ENCODE assay signal across 8 mouse cellular contexts in the genomic region with DNA sequence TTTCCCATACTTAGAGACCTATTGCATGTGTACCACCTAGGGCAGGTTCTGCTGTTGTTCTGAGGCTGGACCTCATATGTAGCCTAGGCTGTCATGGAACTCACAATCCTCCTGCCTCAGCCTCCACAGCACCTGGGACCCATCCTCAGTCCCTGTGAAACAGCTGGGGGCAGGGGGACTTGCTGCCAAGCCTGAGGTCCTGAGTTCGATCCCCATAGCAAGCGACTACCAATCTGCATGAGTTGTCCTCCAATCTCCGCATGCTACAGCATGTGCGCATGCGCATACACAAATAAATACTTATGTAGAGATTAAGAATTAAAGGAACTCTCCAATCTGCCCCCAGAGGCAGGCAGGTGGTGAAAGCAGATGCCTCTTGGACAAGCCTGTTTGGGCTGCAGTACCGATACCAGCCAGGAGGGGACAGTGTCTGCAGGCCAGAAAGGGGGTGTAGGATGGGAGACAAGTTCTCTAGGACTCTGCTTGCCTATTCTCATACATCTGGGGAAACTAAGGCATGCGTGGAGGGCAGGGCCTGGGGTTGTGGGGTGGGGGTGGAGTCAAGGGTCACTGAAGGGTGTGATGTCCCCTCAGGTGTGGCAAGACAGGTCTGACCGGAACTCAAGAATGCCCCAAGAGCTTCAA. TPM values are rescaled to one million over a fixed set of nuclear protein-coding genes. Genes with fewer than 3 reads are reported as not detected.
DNase-seq lines count a peak whose midpoint lies in the region; ATAC-seq and TF ChIP-seq lines count a peak whose summit lies in the region.
"Had no signal": no experiment of that assay in that cellular context is flagged by ENCODE, and none has a peak within 500 bp of the region (broad histone marks: within the 10 kb centered on the region; RNA-seq: fewer than 3 reads in every experiment).

No protein-coding gene starts in this region.

- peak; percentile 86 to 100 (median 87) for TF ChIP-seq CTCF in MEL (IDR thresholded peaks at IDR 0.05 in 2 of 3, conservative IDR thresholded peaks at IDR 0.05 in 1 of 3; ENCODE audit: control insufficient read depth in 1 of 3, insufficient read depth in 1 of 3, low read depth in 2 of 3, low read length in 3 of 3, poor library complexity in 1 of 3, severe bottlenecking in 1 of 3)
- TF ChIP-seq CTCF in cerebellum, adult 2 months (IDR thresholded peaks at IDR 0.05; ENCODE audit: borderline replicate concordance, insufficient read depth, low read depth, low read length), result peak; percentile 75

- H3K79me2 ChIP-seq in MEL (ENCODE audit: control insufficient read depth, insufficient read depth, low read length, poor library complexity), result no peaks in the 10 kb centered on the region

- H3K27ac ChIP-seq in MEL (ENCODE audit: control insufficient read depth, low read depth, low read length), result no peak overlapping the region
- H3K27ac ChIP-seq in cerebellum, adult 2 months (ENCODE audit: insufficient read depth, low read length), result no peak overlapping the region
- peak overlapping the region; percentile 46 for H3K27ac ChIP-seq in kidney, embryonic 15.5 days

- WGBS in cerebellum, adult 2 months, result 64% methylated on average over 8 of the region's 8 CpGs
- WGBS in kidney, embryonic 15.5 days, result 59% methylated on average over 8 of the region's 8 CpGs

- peaks cover 0 to 16% of the 10 kb centered on the region in 2 experiments; a peak in 2 of 4 replicates for H3K36me3 ChIP-seq in MEL (ENCODE audit: control insufficient read depth in 1 of 2, insufficient read depth in 2 of 2, low read length in 2 of 2)
- H3K36me3 ChIP-seq in kidney, embryonic 15.5 days, result no peaks in the 10 kb centered on the region

- TF ChIP-seq RAD21 in MEL (IDR thresholded peaks at IDR 0.05; ENCODE audit: low read depth, low read length), result peak; percentile 54

- intact Hi-C loops in left cerebral cortex, postnatal 4 days (cut with DNase I), result loop anchor here (5.0 to 10.0 kb wide), 2 partner anchors 65 to 167 kb away; a partner anchor contains a TSS
- intact Hi-C loops in left cerebral cortex, postnatal 25 days (cut with DNase I), result loop anchor here (5.0 kb wide), 2 partner anchors 55 to 160 kb away; a partner anchor contains a TSS

- no peaks in the 10 kb centered on the region for H3K27me3 ChIP-seq in MEL (ENCODE audit: control insufficient read depth in 1 of 2, insufficient read depth in 2 of 2, low read length in 2 of 2)
- no peaks in the 10 kb centered on the region for H3K27me3 ChIP-seq in cerebellum, adult 2 months (ENCODE audit: control insufficient read depth, insufficient read depth, low read length)
- H3K27me3 ChIP-seq in kidney, embryonic 15.5 days, result peaks cover 52% of the 10 kb centered on the region

- peaks cover 9 to 21% of the 10 kb centered on the region in 2 experiments for H3K4me1 ChIP-seq in MEL (ENCODE audit: control insufficient read depth in 1 of 2, insufficient read depth in 2 of 2, low read length in 2 of 2)
- H3K4me1 ChIP-seq in cerebellum, adult 2 months (ENCODE audit: control insufficient read depth, insufficient read depth, low read length), result no peaks in the 10 kb centered on the region; the same call in 1 of the 2 replicates
- H3K4me1 ChIP-seq in kidney, embryonic 15.5 days, result peaks cover 72% of the 10 kb centered on the region

- no peak for TF ChIP-seq EP300 in MEL (IDR thresholded peaks at IDR 0.05; ENCODE audit: low read depth in 1 of 2, low read length in 2 of 2)

- peak; percentile 58 for DNase-seq in left cerebral cortex, postnatal 4 days
- DNase-seq in left cerebral cortex, postnatal 25 days (ENCODE audit: low spot score in 2 of 2), result no peak
- DNase-seq in MEL (ENCODE audit: low read depth, low spot score), result peak; percentile 83
- DNase-seq in cerebellum, adult 2 months, result no peak
- DNase-seq in retina, embryonic 14.5 days (ENCODE audit: low spot score), result peak; percentile 69
- DNase-seq in frontal cortex, postnatal 36 days (ENCODE audit: low spot score in 2 of 2), result no peak

- no peak for ATAC-seq in kidney, embryonic 15.5 days (replicated peaks; ENCODE audit: low FRiP score)

- no peak overlapping the region for H3K9ac ChIP-seq in MEL (ENCODE audit: control insufficient read depth, low read depth, low read length, poor library complexity, severe bottlenecking)
- H3K9ac ChIP-seq in kidney, embryonic 15.5 days, result no peak overlapping the region

- peak overlapping the region; percentile 26; the same call in 1 of the 2 replicates for H3K4me2 ChIP-seq in kidney, embryonic 15.5 days

- no peak for TF ChIP-seq POLR2A in MEL (IDR thresholded peaks at IDR 0.05; ENCODE audit: control insufficient read depth in 1 of 2, insufficient read depth in 1 of 2, low read depth in 1 of 2, low read length in 2 of 2, poor library complexity in 1 of 2)
- no peak for TF ChIP-seq POLR2A in cerebellum, adult 2 months (IDR thresholded peaks at IDR 0.05; ENCODE audit: borderline replicate concordance, insufficient read depth, low read length)

- H3K9me3 ChIP-seq in MEL (replicated peaks; ENCODE audit: insufficient read depth, low read length), result no peaks in the 10 kb centered on the region
- H3K9me3 ChIP-seq in kidney, embryonic 15.5 days (replicated peaks), result no peaks in the 10 kb centered on the region

- no peak overlapping the region for H3K4me3 ChIP-seq in MEL (ENCODE audit: control insufficient read depth in 1 of 2, insufficient read depth in 1 of 2, low read depth in 2 of 2, low read length in 2 of 2)
- no peak overlapping the region for H3K4me3 ChIP-seq in cerebellum, adult 2 months (replicated peaks; ENCODE audit: insufficient read depth, low read depth, low read length)
- H3K4me3 ChIP-seq in kidney, embryonic 15.5 days (replicated peaks), result no peak overlapping the region

TF ChIP-seq in MEL, 35 proteins besides CTCF, POLR2A, EP300 and RAD21:
- peak; percentile 25; the same call in 1 of the 2 replicates for TF ChIP-seq TAL1 (IDR thresholded peaks at IDR 0.05; ENCODE audit: low read length)
- TF ChIP-seq HCFC1 (IDR thresholded peaks at IDR 0.05; ENCODE audit: low read depth, low read length), result no peak
- TF ChIP-seq SMC3 (IDR thresholded peaks at IDR 0.05; ENCODE audit: low read depth, low read length), result peak; percentile 57
- no peak for TF ChIP-seq USF1 (IDR thresholded peaks at IDR 0.05; ENCODE audit: low read depth, low read length)
- TF ChIP-seq NELFE (IDR thresholded peaks at IDR 0.05; ENCODE audit: low read depth, low read length), result no peak
- TF ChIP-seq RCOR1 (IDR thresholded peaks at IDR 0.05; ENCODE audit: low read depth, low read length), result peak; percentile 38; the same call in 1 of the 2 replicates
- TF ChIP-seq ZC3H11A (IDR thresholded peaks at IDR 0.05; ENCODE audit: low read depth, low read length), result peak; percentile 14; the same call in 1 of the 2 replicates
- TF ChIP-seq NRF1 (IDR thresholded peaks at IDR 0.05; ENCODE audit: insufficient read depth, low read depth, low read length, poor library complexity, severe bottlenecking), result peak; percentile 47; the same call in 1 of the 2 replicates
- TF ChIP-seq MYC (IDR thresholded peaks at IDR 0.05; ENCODE audit: low read depth, low read length), result no peak
- no peak for TF ChIP-seq TBP (IDR thresholded peaks at IDR 0.05; ENCODE audit: low read depth, low read length)
- TF ChIP-seq ZKSCAN1 (IDR thresholded peaks at IDR 0.05; ENCODE audit: low read depth, low read length), result no peak
TF ChIP-seq in MEL: peak in this region for 5.

RNA-seq across cellular contexts. Expression of a gene that starts 3.7 kb away (rescaled TPM):
- 1 to 10 TPM; 5.4 to 6.1 TPM for total RNA-seq in left cerebral cortex, postnatal 4 days (2021)
- total RNA-seq in left cerebral cortex, postnatal 25 days (2021), result under 1 TPM; 0.23 to 0.30 TPM
- 2.5 and 2.9 TPM in 2 replicates for total RNA-seq in MEL (2012; rRNA removed)
- 1 to 10 TPM in 1 of 2 experiments, not detected in 1; 4.9 TPM for polyA plus RNA-seq in MEL (2012; ENCODE audit: insufficient read depth in 1 of 2, insufficient read length in 2 of 2, low read depth in 1 of 2, low replicate concordance in 2 of 2, missing spikeins in 1 of 2)
- 0.51 and 1.2 TPM in 2 replicates for polyA plus RNA-seq in cerebellum, adult 2 months (2012; rRNA removed)
- 15.9 and 18.1 TPM in 2 replicates for polyA plus RNA-seq in kidney, embryonic 15.5 days (2015; fragmentation: Nextera tagmentation; extraction: Ambion mirVana)
- total RNA-seq: gastrocnemius, postnatal 36 days had no signal

RNA-seq across cellular contexts. Expression of a gene that starts 5.1 kb away (rescaled TPM):
- total RNA-seq in left cerebral cortex, postnatal 4 days (2021), result 100 to 1,000 TPM; 295 to 304 TPM
- total RNA-seq in left cerebral cortex, postnatal 25 days (2021), result 100 to 1,000 TPM; 402 to 420 TPM
- 14.1 and 14.4 TPM in 2 replicates for total RNA-seq in MEL (2012; rRNA removed)
- polyA plus RNA-seq in MEL (2012; ENCODE audit: insufficient read depth in 1 of 2, insufficient read length in 2 of 2, low read depth in 1 of 2, low replicate concordance in 2 of 2, missing spikeins in 1 of 2), result 10 to 100 TPM in 1 of 2 experiments, not detected in 1; 40.5 TPM
- 288 and 314 TPM in 2 replicates for polyA plus RNA-seq in cerebellum, adult 2 months (2012; rRNA removed)
- 51.0 and 61.3 TPM in 2 replicates for polyA plus RNA-seq in kidney, embryonic 15.5 days (2015; fragmentation: Nextera tagmentation; extraction: Ambion mirVana)

RNA-seq across cellular contexts. Expression of a gene that starts 20.9 kb away (rescaled TPM):
- total RNA-seq in left cerebral cortex, postnatal 4 days (2021), result 10 to 100 TPM; 22.6 to 28.2 TPM
- total RNA-seq in left cerebral cortex, postnatal 25 days (2021), result 10 to 100 TPM; 38.6 to 40.0 TPM
- 68.9 and 81.3 TPM in 2 replicates for total RNA-seq in MEL (2012; rRNA removed)
- polyA plus RNA-seq in MEL (2012; ENCODE audit: insufficient read depth in 1 of 2, insufficient read length in 2 of 2, low read depth in 1 of 2, low replicate concordance in 2 of 2, missing spikeins in 1 of 2), result 10 to 100 TPM in 1 of 2 experiments, not detected in 1; 73.2 TPM
- 61.8 and 63.9 TPM in 2 replicates for polyA plus RNA-seq in cerebellum, adult 2 months (2012; rRNA removed)
- polyA plus RNA-seq in kidney, embryonic 15.5 days (2015; fragmentation: Nextera tagmentation; extraction: Ambion mirVana), result 59.7 and 63.4 TPM in 2 replicates

RNA-seq across cellular contexts. Expression of a gene that starts 20.9 kb away (rescaled TPM):
- total RNA-seq in left cerebral cortex, postnatal 4 days (2021), result 10 to 100 TPM; 41.9 to 50.6 TPM
- total RNA-seq in left cerebral cortex, postnatal 25 days (2021), result 10 to 100 TPM; 42.5 to 47.3 TPM
- total RNA-seq in MEL (2012; rRNA removed), result 137 and 150 TPM in 2 replicates
- 100 to 1,000 TPM; 157 to 421 TPM for polyA plus RNA-seq in MEL (2012; ENCODE audit: insufficient read depth in 1 of 2, insufficient read length in 2 of 2, low read depth in 1 of 2, low replicate concordance in 2 of 2, missing spikeins in 1 of 2)
- polyA plus RNA-seq in cerebellum, adult 2 months (2012; rRNA removed), result 81.4 and 84.9 TPM in 2 replicates
- 230 and 244 TPM in 2 replicates for polyA plus RNA-seq in kidney, embryonic 15.5 days (2015; fragmentation: Nextera tagmentation; extraction: Ambion mirVana)

RNA-seq across cellular contexts. Expression of a gene that starts 33.3 kb away (rescaled TPM):
- total RNA-seq in left cerebral cortex, postnatal 4 days (2021), result 10 to 100 TPM; 26.5 to 26.9 TPM
- total RNA-seq in left cerebral cortex, postnatal 25 days (2021), result 10 to 100 TPM; 27.8 to 28.4 TPM
- total RNA-seq in MEL (2012; rRNA removed), result 43.5 and 47.6 TPM in 2 replicates
- 10 to 100 TPM in 1 of 2 experiments, not detected in 1; 66.8 TPM for polyA plus RNA-seq in MEL (2012; ENCODE audit: insufficient read depth in 1 of 2, insufficient read length in 2 of 2, low read depth in 1 of 2, low replicate concordance in 2 of 2, missing spikeins in 1 of 2)
- polyA plus RNA-seq in cerebellum, adult 2 months (2012; rRNA removed), result 36.3 and 36.9 TPM in 2 replicates
- polyA plus RNA-seq in kidney, embryonic 15.5 days (2015; fragmentation: Nextera tagmentation; extraction: Ambion mirVana), result 38.8 and 44.2 TPM in 2 replicates

Comparison
In these comparisons a context has a peak if more than half of its experiments do, and no peak if none do; other contexts are left out.
1. DNase-seq: peak in left cerebral cortex, postnatal 4 days (single experiment), MEL (single experiment) and retina, embryonic 14.5 days (single experiment); none in left cerebral cortex, postnatal 25 days (0 of 2), cerebellum, adult 2 months (0 of 2) and frontal cortex, postnatal 36 days (0 of 2).
2. RNA of a gene that starts 5.1 kb away (total RNA-seq): 402 to 420 TPM in left cerebral cortex, postnatal 25 days and 295 to 304 TPM in left cerebral cortex, postnatal 4 days; 14.1 to 14.4 TPM in MEL; every median in the first group is over 10 times any median in the second.